Mouse (Mus musculus) R1 (cell line): Measurements from ENCODE around the gene Odaph.

Experiments used
- DNase-seq: peaks from one replicate; pipeline ENCODE4 v3.0.0-alpha.2; 2018; ENCODE audit warnings: low read depth, low spot score

Gene Odaph

DNA sequence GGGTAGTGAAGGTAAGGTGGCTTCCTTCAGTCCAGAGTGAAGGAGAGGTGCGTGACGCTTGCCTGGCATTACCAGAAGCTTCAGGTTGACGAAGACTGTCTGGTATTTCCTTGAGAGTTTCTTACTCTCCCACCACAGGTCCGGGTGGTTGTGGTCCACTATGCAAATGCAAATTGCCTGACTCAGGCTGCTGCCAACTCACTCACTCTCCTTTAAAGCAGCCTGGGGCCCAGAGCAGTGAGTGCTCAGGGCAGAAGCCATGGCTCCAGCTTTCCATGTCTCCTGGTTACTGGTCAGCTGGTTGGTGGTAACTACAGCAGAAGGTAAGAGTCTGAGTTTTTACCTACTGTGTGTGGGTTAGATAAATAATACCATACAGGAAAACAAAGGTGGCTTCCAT is at the start of gene Odaph:
Odaph (plus strand) TSS at position 240 of the 400 bp plus-strand sequence.
- DNase-seq, result no peak

DNA sequence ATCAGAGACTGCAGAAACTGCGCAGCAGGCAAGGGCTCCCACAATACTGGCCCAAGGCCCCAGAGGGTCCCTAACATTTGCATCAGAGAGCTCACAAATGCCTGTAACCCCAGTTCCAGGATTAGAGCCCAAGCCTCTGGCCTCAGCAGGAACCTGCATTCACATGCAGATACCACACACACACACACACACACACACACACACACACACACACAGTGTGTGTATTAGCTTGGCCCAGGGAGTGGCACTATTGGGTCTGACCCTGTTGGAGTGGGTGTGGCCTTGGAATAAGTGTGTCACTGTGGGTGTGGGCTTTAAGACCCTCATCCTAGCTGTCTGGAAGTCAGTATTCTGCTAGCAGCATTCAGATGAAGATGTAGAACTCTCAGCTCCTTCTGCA is 41.7 kb upstream of the Odaph start:
- peak; percentile 90 for DNase-seq

DNA sequence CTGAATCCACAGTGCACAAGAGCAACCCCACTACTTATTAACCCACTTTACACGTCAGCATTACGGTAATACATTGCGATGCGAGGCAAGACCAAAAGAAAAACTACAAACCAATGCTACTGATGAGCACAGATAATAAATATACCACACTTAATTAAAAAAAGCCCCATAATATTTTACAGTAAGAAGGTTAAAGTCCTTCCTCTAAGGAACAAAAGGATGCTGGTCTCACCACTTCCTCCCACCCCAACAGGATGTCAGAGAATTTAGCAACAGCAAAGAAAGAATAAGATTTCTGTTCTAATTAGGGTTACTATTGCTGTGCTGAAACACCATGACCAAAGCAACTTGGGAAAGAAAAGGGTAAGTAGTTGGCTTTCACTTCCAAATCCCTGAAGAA is 40.3 kb upstream of the Odaph start:
- no peak for DNase-seq

DNA sequence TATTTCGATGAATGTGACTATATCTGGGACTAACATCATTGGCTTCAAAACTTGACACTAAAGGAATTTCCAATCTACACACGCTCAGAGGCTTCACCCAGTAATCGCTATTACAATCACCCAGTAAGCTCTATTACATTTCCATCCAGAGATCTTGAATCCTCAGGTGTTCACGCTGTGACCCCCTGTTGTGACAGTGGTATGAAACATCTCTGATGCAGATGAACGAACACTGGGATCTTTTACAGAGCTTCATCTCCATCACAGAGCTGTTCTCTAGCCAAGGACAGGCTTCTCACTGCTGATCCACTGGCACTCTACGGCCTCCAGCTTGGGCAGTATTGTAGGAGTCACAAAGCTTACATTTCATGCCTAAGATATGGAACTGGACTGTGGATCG is 37.8 kb upstream of the Odaph start:
- peak; percentile 95 for DNase-seq

DNA sequence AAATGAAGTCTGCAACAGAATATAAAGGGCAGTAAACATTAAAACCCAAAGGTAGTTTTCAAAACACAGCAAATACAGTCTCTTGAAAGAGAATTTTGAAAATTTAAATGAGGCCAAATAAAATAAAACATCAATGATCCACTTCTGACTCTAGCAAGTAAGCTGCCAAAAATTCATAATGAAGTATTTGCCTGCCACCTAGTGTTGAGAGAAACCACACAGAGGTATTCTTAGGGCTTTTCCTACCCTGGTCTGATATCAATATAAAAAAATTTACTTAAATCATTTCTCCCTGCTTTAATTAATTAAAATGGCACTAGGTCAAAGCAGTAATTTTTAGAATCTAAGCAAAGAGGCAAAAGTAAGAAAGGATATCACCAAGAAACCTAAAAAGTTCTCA is 35.9 kb upstream of the Odaph start:
- no peak for DNase-seq

DNA sequence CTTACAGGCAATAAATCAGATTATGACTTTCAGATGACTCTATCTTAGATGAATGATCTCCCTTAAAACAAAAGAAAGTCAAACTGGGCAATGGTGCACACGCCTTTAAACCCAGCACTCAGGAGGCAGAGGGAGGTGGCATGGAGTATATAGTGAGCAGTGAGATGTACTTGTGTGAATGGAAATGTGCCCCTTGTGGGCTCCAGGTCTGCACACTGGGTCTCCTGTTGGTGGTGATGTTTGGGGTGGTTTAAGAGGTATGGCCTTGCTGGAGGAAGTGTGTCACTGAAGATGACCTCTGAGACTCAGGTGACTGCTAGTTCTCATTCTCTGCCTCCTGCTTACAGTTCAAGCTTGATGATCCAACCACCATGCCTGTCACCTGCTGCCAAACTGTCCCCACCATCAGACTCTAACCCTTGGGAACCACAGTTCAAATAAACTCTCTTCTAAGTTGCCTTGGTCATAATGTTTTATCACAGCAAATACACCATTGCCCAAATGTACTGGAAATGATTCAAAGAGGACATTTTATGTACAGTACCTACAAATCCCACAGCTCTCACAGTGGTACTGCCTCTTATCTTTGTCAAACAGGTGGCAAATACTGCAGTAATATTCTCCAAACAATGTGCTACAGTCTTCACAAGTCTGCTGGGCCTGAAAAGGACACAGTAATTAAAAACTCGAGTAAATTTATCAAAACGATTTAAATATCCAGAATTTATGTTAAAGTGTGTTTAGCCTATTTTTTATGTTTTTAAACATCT is 30.1 kb upstream of the Odaph start:
- no peak for DNase-seq

DNA sequence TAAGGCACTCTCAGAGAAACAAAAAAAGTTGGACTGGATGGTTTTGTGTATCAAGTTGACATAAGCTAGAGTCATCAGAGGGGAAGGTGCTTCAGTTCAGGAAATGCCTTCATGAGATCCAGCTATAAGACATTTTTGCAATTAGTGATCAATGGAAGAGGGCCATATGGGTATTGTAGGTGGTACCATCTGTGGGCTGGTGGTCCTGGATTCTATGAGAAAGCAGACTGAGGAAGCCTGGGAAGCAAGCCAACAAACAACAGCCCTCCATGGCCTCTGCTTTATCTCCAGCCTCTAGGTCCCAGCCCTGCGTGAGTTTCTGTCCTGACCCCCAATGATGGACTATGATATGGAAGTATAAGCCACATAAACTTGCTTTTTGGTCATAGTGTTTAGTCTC is 28.2 kb upstream of the Odaph start:
- DNase-seq, result no peak

DNA sequence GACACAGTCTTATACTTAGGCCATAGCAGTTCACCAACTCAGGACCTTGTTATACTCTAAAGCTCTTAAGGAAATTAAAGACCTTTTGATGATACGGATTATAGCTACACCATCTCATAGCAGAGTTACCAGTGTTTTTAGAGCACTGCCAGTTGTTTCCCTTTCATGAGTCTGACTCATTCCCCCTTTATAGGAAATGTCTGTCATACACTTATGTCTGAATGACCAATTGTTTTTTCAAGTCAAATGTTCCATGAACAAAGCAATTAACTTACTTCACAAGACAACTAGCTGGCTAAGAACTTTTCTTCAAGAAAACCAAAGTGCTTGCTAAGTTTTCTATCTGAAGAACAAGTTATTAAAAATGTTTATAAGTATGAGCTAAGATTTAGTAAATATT is 27.3 kb upstream of the Odaph start:
- no peak for DNase-seq

DNA sequence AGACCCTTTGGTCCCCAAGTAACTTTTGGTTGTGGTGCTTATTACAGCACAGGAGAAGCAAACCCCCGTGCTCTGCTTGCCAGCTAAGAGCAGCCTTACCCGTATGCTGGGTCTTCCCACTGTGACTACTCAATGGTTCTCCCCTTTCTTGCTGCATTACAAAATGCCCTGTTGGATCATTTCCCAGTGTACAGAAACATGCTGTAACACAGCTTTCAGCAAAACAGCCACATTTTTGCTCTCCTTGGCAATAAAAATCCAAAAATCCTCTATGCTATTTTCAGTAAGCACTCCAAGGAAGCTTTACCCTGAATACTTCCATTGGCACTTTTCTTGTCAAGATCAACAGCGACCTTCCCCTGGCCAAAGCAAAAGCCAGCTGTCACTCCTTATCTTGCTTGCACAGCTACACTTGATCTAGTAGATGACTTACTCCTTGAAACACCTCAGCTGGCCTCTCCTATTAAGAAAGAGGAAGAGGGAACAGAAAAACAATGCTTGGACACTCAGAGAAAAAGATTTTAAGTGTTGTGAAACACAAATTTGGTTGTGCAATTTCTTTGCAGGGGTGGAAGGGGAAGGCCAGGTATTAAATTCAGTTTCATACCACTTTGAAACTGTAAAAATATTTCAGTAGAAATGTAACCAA is 26.5 kb upstream of the Odaph start:
- DNase-seq, result no peak

DNA sequence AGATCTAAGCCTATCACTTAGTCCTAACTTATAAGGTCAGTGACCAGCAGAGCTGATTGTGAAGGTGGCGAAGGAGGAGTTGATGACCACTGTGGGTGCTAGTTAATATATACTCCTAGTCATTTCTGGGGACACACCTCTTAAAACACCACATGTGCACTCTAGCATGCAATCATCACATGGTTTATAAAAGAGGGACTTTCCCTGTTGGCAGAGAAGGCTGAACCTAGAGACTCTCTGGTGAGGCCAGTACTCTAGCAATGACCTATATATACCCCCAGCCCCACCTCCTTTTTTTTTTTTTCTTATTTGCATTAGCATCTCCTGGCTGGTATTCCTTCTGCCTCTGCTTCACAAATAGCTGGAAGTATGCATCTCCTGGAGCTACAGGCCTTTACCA is 25.9 kb upstream of the Odaph start:
- DNase-seq, result no peak

DNA sequence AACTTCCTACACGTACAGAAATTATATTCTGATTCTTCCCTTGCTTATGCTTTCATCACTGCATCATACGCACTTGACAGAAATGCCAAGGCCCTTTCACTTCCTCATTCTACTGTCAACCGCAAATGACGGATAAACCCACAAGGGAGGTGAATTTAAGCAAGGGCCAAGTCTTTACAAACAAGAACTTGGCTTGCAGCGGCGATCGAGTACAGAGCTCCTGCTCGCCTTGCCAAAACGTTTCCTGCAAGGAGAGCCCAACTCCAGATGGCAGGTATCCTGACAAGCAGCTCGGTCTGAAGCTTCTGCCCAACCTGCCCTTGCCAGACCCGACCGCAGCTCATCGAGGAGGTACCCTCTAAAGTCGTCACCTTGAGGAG is 25.0 kb upstream of the Odaph start:
- no peak for DNase-seq

DNA sequence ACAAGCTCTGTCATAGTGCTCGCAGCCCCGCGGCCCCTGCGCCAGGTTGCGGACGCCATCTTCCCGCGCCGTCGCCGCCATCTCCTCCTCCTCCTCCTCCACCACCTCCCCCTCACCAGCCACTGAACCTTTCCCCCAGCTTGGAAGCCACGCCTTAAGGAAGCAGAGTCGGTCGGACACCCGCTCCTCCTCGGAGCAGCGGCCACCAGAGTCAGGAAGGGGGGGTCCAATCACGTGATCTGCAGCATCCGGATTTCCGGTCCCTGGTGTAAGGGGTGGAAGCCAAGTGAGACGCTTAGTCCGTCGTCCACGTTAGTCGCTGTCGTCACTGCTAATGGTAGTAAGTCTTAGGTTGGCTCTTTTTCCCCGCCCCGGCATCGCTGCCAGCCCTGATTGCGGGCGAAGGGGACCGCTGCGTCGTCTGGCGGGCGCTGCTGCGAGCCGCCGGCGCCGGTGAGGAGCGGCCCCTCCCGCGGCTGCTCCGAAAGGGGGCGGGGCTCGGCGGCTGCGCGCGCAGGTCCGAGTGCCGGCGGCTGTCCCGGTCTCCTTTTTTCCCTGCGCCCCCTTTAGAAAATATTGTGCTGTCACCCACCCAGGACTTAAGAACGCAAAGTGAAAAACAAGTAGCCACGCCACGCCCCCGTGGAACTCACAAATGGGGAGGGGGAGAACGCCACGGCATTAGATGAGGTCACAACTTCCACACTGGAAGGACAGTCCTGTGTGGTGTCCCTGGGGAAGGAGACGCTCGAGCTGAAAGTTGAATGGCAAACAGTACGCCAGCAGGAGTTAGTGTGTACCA is 24.4 kb upstream of the Odaph start, which contains the start of gene Rchy1:
Rchy1 (minus strand) TSS at position 430 of the 802 bp plus-strand sequence.
- peak; percentile 99 for DNase-seq

DNA sequence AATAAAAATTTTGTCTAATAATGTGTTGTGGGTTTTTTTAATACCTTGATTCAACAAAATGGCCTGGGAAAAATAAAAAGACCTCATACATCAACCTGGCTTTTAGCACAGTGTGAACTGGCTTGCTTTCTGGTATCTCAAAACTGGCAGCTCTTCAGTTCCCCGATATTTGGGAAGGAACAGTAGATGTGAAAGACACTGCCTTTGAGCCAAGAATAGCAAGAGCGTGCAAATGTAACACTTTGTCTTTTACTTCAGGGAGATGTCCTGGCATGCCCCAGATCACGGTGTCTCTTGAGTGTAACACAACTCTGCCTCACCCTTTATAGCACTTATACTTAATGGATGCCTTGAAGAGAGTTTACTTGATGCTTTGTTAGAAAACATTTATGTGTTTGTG is 15.2 kb upstream of the Odaph start:
- no peak for DNase-seq

DNA sequence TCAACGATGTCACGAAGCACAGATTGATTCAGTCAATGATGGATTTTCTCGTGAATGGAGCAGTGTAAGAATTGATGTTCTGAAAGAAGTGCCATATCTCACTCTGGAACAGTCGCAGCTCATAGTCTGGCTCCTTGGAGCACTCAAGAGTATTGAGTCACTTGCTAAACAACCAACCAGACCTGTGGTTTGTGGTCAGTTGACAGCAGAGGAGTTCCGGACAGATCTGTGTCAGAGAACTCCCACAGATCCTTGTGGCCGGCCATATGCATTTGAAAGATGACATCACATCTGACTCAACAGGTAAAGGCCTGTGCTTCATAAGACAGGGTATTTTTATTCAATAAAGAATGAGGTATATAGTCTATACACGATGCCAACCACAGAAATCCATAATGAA is 13.3 kb upstream of the Odaph start:
- no peak for DNase-seq

DNA sequence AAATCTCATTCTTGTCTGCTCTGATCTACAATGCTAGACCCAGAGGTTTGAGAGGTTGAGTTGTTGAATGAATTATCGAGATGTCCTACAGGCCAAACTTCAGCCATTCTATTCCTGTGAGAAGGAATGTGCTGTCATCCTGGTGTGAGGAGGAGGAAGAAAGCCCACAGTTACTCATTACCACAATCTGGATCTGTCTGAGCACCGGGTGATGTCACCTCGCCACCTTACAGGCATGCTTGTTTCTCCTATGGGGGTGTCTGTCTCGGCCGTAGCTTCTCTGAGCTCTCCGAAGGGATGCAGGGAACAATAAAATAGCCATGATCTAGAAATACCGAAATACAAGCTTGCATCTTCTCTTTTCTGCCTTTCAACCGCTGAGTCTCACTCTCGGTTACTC is 11.5 kb upstream of the Odaph start:
- no peak for DNase-seq

DNA sequence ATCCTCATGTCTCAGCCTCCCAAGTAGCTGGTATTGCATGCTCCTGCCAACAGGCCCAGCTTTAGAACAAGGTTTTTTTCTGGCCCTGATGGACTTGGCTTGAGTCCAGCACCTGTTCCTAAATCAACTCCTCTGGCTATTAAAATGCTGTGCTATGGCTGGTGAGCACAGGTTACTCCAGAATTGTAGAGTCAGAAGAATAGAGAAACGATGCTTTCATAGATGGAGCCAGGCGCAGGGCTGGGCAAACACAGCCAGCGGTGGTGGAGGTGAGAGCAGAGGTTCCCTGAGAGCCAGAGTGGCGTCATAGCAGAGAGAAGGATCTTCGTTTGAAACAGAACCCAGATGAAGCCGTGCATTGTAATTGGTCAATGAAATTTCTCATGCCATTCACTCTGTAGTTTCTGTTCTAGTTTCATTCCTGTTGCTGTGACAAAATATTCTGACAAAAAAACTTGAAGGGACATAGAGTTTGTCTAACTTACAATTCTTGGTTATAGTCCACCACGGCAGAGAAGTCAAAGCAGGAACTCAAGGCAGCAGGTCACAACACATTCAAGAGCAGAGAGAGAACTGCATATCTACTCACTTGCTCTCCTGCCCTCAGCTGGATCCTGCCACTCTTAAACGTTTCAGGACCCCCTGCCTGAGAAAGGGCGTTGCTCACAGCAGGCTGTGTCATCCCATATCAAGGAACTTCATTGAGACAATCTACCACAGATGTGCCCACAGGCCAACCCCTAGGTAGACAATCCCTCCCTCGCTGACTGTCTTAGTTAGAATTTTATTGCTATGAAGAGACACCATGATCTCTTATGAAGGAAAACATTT is 10.5 kb upstream of the Odaph start:
- no peak for DNase-seq

DNA sequence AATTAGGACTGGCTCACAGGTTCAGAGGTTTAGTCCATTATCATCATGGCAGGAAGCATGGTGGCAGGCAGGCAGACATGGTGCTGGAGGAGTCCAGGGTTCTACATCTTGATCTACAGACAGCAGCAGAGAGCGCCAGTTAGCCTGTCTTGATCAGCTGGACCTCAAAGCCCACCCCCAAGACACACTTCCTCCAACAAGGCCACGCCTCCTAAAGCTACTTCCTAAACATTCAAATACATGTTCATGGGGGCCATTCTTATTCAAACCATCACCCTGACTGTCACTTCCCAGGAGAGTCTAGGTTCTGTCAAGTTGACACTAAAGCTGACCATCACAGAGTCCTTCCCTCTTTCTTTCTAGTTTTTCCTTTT is 9.9 kb upstream of the Odaph start:
- DNase-seq, result peak; percentile 71

DNA sequence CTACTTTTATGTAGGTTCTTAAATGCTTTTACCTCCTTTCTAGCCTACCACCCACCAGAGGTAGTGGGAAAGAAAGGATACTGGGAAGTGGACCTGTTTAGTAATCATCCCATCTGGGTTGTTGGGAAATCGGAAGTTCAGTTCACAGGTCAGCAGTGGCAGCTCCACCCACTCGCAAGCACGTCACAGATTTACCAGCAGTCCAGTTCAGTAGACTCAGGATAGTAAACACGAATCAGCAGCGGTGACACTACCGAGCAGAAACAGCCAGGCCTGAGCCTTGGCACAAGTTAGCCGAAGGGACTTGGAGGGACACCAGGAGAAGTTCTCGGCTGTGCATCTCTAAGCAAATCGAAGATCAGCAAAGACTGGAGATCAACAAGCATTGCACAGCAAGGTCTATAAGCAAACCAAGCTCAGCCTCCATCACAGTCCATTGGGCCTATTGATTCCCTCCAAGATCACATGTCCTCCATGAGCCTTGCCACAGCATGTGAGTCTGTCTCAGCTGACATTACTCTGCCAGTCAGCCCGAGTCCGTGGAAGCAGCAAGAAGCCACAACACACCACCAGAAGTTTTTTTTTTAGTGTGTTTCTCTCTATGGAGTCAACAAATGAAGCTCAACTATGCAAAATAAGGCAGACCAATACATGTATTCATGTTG is 6.0 kb upstream of the Odaph start:
- DNase-seq, result no peak

DNA sequence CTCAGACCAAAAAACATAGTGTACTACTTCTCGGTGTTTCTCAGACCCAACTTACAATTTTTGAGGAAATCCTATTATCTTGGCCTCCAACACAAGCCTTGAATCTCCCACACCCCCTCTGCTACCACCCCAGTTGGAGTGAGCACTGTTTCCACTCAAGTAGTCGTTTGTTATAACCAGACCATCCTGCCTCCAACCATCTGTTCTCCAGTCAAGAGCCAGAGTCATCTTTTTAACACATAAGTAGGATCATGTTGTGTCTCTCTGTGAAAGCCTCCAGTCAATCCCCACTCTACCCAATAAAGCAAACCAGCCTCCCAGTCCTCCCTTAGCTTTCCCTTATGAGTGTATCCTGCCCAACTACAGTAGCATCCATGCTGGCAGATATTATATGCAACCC is 3.8 kb upstream of the Odaph start:
- no peak for DNase-seq

DNA sequence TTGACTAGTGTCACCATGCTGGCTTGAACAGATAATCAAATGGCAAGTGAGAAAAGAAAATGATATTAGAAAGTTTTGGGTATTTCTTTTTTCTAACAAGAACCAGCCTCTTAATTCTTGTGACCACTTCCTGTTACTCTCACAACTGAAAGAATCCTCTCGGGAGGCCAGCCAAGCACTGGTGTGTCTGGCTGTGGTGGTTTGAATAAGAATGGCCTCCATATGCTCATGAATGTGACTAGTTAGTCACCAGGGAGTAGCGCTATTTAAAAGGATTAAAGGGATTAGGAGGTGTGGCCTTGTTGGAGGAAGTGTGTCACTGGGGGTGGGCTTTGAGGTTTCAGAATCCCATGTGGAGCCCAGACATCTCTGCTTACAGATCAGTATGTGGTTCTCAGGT is 1.6 kb upstream of the Odaph start:
- DNase-seq, result peak; percentile 92

DNA sequence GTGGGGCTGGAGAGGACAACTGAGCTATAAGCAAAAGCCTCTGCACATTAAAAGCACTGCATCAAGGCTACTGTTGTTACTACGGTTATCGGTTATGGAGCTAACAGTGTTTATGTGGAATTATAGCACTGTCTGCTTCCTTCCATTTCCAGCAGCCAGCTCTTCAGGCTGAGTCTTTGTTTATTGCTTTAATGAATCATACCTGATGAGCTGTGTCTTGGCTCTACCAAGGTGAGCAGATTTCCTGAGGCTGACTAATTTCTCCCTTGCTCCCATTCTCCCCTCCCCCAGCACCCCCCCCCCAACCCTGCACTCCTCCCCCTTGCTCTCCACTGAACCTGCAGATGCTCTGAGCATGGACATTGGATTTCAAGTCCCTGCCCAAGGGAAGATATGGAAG is 524 bp downstream of the Odaph start:
- DNase-seq, result no peak
